Mouse (Mus musculus) lung, embryonic 16.5 days (tissue): ENCODE results near the gene Wwp2. TPM values are rescaled to one million over a fixed set of nuclear protein-coding genes. Genes with fewer than 3 reads are reported as not detected.

Experiments
- ATAC-seq: fragments of 200-750 bp; cut with Nextera tagmentation; 2 replicates; pipeline ENCODE4 v1.8.0; 2017; ENCODE audit warnings: low read depth, mild to moderate bottlenecking, moderate library complexity
- H3K27ac ChIP-seq: fragments of 300-500 bp; sonication (generic); 2 replicates; pipeline ENCODE4 v1.5.1; 2014; ENCODE audit warnings: mild to moderate bottlenecking, control low read depth, low read length
- H3K27me3 ChIP-seq: fragments of 300-500 bp; sonication (generic); 2 replicates; pipeline ENCODE4 v1.6.1; 2014; ENCODE audit warnings: low read depth, low read length, mixed read lengths; ENCODE audit not compliant: control insufficient read depth, insufficient read depth
- H3K36me3 ChIP-seq: fragments of 300-500 bp; sonication (generic); 2 replicates; pipeline ENCODE4 v1.6.1; 2014; ENCODE audit warnings: low read length; ENCODE audit not compliant: control insufficient read depth, insufficient read depth
- H3K4me1 ChIP-seq: fragments of 300-500 bp; sonication (generic); replicated peaks from 2 replicates; pipeline ENCODE4 v1.6.1; 2014; ENCODE audit warnings: low read length, mixed read lengths; ENCODE audit not compliant: control insufficient read depth, insufficient read depth
- H3K4me2 ChIP-seq: fragments of 300-500 bp; sonication (generic); 2 replicates; pipeline ENCODE4 v1.6.1; 2014; ENCODE audit warnings: low read depth, low read length, control low read depth
- H3K4me3 ChIP-seq: fragments of 300-500 bp; sonication (generic); 2 replicates; pipeline ENCODE4 v1.5.1; 2014; ENCODE audit warnings: mild to moderate bottlenecking, low read length, control low read depth
- H3K9ac ChIP-seq: fragments of 300-500 bp; sonication (generic); 2 replicates; pipeline ENCODE4 v1.6.1; 2014; ENCODE audit warnings: low read length, control low read depth
- H3K9me3 ChIP-seq: fragments of 300-500 bp; sonication (generic); 2 replicates; pipeline ENCODE4 v1.6.1; 2016; ENCODE audit warnings: low read length; ENCODE audit not compliant: control insufficient read depth
- WGBS: fragments of 180-500 bp; shearing (Covaris S2); extraction: QIAGEN DNeasy Blood & Tissue Kit; methylation state at CpG from one replicate; pipeline ENCODE4 v1.1.7; 2014; 5-methylcytosine and 5-hydroxymethylcytosine counted together
- polyA plus RNA-seq: library from polyadenylated mRNA; unstranded; fragments of >200 nt; fragmentation: Nextera tagmentation; extraction: Ambion mirVana; gene quantifications from 2 replicates; pipeline ENCODE4 v1.2.1, GENCODE M21; 2015

Wwp2 gene
- polyA plus RNA-seq, 1 experiment from 2014 or later, result 60.5 TPM

- H3K27ac ChIP-seq, result no peak overlapping the region
- 34% methylated on average over 16 of the region's 16 CpGs for WGBS
- peak overlapping the region; percentile 6; the same call in 1 of the 2 replicates for H3K4me3 ChIP-seq
- H3K9ac ChIP-seq, result peak overlapping the region; percentile 47
- peaks cover 6% of the 10 kb centered on the region for H3K36me3 ChIP-seq
- no peaks in the 10 kb centered on the region for H3K4me1 ChIP-seq
- no peaks in the 10 kb centered on the region for H3K27me3 ChIP-seq
- no peaks in the 10 kb centered on the region for H3K9me3 ChIP-seq
- peak overlapping the region; percentile 42 for H3K4me2 ChIP-seq
- ATAC-seq, result peak; percentile 37; the same call in 1 of the 2 replicates
Observed at GRCm38 (mm10) chr8:107560820-107561536, 124.8 kb downstream of the Wwp2 start.

DNA sequence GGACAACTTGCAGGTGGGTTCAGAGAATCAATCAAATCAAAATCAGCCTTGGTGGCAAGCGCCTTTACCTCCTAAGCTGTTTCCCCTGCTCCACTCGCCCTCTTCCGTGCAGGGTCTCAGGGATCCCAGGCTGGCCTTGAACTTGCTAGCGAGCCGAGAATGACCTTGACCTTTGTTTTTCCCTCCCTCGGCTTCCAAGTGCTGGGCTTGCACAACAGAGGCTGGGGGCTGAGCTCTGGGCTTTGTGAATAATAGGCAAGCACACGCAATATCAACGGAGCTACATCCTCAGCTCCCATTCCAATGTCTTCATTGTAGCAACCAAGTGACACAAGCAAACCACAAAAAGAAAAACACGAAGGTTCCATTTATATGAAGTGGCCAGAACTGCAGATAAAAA is 126.0 kb downstream of the Wwp2 start:
- no peaks in the 10 kb centered on the region for H3K9me3 ChIP-seq
- ATAC-seq, result no peak
- WGBS, result 63% methylated on average over 9 of the region's 9 CpGs

GRCm38 (mm10) chr8:107571046-107571445 is 134.9 kb downstream of the Wwp2 start:
- no peaks in the 10 kb centered on the region for H3K4me1 ChIP-seq
- no peak overlapping the region for H3K27ac ChIP-seq
- no peak for ATAC-seq
- no peak overlapping the region for H3K4me3 ChIP-seq
- H3K4me2 ChIP-seq, result no peak overlapping the region
- no peak overlapping the region for H3K9ac ChIP-seq
- no peaks in the 10 kb centered on the region for H3K9me3 ChIP-seq
- no peaks in the 10 kb centered on the region for H3K27me3 ChIP-seq
- 76% methylated on average over 2 of the region's 2 CpGs for WGBS
- H3K36me3 ChIP-seq, result no peaks in the 10 kb centered on the region

More for the DNA sequence above, 126.0 kb downstream of the Wwp2 start:
- Histone ChIP-seq H3K4me3 (no peak overlapping the region), H3K9ac (no peak overlapping the region), H3K27me3 (no peaks in the 10 kb centered on the region), H3K4me2 (no peak overlapping the region), H3K36me3 (peaks cover 4% of the 10 kb centered on the region), H3K4me1 (no peaks in the 10 kb centered on the region), H3K27ac (no peak overlapping the region)

DNA sequence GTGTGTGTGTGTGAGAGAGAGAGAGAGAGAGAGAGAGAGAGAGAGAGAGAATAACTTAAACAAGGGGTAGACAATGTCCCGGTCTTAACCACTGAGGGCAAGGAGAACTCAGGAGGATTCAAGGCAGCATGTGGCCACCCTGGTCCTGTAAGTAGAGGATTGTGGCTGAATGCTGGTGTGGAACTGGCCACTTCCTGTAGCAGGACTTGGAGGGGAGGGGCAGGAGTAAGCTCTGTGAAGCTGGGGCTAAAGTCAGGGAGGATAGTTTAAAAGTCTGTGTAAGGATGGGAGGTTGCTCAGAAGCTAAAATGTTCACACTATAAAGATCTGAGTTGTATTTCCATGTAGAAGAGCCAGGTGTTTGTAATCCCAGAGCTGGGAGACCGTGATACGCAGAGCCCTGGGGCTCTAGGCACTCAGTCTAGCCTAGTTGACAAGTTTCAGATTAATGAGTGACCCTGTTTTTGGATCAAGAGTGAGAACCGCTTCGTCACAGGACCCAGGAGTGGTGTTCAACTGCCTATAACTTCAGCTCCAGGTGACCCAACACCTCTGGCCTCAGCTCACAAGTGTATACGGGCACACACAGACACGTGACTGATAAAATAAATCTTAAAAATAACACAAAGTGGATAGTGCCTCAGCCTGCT is 135.4 kb downstream of the Wwp2 start:
- no peaks in the 10 kb centered on the region for H3K9me3 ChIP-seq
- no peaks in the 10 kb centered on the region for H3K27me3 ChIP-seq
- no peak overlapping the region for H3K27ac ChIP-seq
- WGBS, result 68% methylated on average over 7 of the region's 7 CpGs
- no peak overlapping the region for H3K4me3 ChIP-seq
- no peak overlapping the region for H3K4me2 ChIP-seq
- H3K9ac ChIP-seq, result no peak overlapping the region
- H3K36me3 ChIP-seq, result no peaks in the 10 kb centered on the region
- no peaks in the 10 kb centered on the region for H3K4me1 ChIP-seq
- ATAC-seq, result no peak

- Histone ChIP-seq H3K9me3 (no peaks in the 10 kb centered on the region), H3K4me2 (no peak overlapping the region), H3K4me3 (no peak overlapping the region), H3K4me1 (no peaks in the 10 kb centered on the region), H3K9ac (no peak overlapping the region), H3K27ac (no peak overlapping the region), H3K36me3 (no peaks in the 10 kb centered on the region), H3K27me3 (no peaks in the 10 kb centered on the region)
- WGBS, result 54% methylated on average over 4 of the region's 4 CpGs
- no peak for ATAC-seq
Observed at GRCm38 (mm10) chr8:107572497-107572896, 136.3 kb downstream of the Wwp2 start.

DNA sequence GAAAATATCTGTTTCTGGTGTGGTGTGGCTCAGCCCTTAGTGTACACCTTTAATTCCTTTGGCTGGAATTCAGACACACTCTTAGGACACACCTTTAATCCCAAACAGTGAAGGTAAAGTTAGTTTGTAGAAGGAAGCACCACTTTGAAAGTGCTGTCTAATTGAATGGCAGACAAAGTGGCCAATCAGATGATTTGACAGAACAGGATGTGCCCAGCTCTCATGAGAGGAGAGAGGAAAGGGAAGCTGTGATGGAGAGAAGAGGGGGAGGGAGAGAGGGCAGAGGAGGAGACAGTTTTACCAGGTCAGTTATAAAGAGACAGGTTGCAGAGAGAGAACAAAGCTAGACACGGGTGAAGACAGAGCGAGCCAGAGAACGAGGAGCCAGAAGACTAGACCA is 138.6 kb downstream of the Wwp2 start:
- Histone ChIP-seq H3K9me3 (no peaks in the 10 kb centered on the region), H3K4me1 (no peaks in the 10 kb centered on the region), H3K36me3 (peaks cover 4% of the 10 kb centered on the region; the same call in 1 of the 2 replicates), H3K9ac (no peak overlapping the region), H3K27ac (no peak overlapping the region), H3K4me3 (no peak overlapping the region), H3K4me2 (no peak overlapping the region), H3K27me3 (no peaks in the 10 kb centered on the region)
- WGBS, result 77% methylated on average over 3 of the region's 3 CpGs
- ATAC-seq, result no peak

GRCm38 (mm10) chr8:107576702-107577101 is 140.5 kb downstream of the Wwp2 start:
- peak overlapping the region; percentile 13; the same call in 1 of the 2 replicates for H3K4me3 ChIP-seq
- no peaks in the 10 kb centered on the region for H3K4me1 ChIP-seq
- WGBS, result 5% methylated on average over 10 of the region's 10 CpGs
- H3K9ac ChIP-seq, result no peak overlapping the region; the same call in 1 of the 2 replicates
- no peaks in the 10 kb centered on the region for H3K9me3 ChIP-seq
- no peak overlapping the region for H3K27ac ChIP-seq
- peaks cover 16% of the 10 kb centered on the region for H3K36me3 ChIP-seq
- H3K4me2 ChIP-seq, result peak overlapping the region; percentile 47
- no peaks in the 10 kb centered on the region for H3K27me3 ChIP-seq
- ATAC-seq, result peak; percentile 76

- Histone ChIP-seq H3K27ac (no peak overlapping the region), H3K4me1 (no peaks in the 10 kb centered on the region), H3K4me3 (no peak overlapping the region), H3K9me3 (no peaks in the 10 kb centered on the region), H3K36me3 (peaks cover 25% of the 10 kb centered on the region), H3K9ac (no peak overlapping the region), H3K4me2 (no peak overlapping the region), H3K27me3 (no peaks in the 10 kb centered on the region)
- no peak for ATAC-seq
- WGBS, result 65% methylated on average over 4 of the region's 4 CpGs
Observed at GRCm38 (mm10) chr8:107577640-107578039, 141.5 kb downstream of the Wwp2 start.

GRCm38 (mm10) chr8:107578132-107578531 is 142.0 kb downstream of the Wwp2 start:
- H3K36me3 ChIP-seq, result peaks cover 30% of the 10 kb centered on the region
- 84% methylated on average over 8 of the region's 8 CpGs for WGBS

More at GRCm38 (mm10) chr8:107578132-107578531, 142.0 kb downstream of the Wwp2 start:
- no peak for ATAC-seq
- Histone ChIP-seq H3K4me1 (no peaks in the 10 kb centered on the region), H3K9ac (no peak overlapping the region), H3K27ac (no peak overlapping the region), H3K27me3 (no peaks in the 10 kb centered on the region), H3K4me3 (no peak overlapping the region), H3K9me3 (no peaks in the 10 kb centered on the region), H3K4me2 (no peak overlapping the region)
